Mouse (Mus musculus) heart, embryonic 11.5 days (tissue): ENCODE data around the gene Zmynd10. TPM values are rescaled to one million over a fixed set of nuclear protein-coding genes. Genes with fewer than 3 reads are reported as not detected.
A peak's percentile ranks its signal among the peaks of the same experiment; 100 is the strongest.

ENCODE experiments used
- ATAC-seq: fragments of 200-750 bp; cut with Nextera tagmentation; replicated peaks from 2 replicates; pipeline ENCODE4 v1.8.0; 2017; ENCODE audit warnings: moderate library complexity; ENCODE audit not compliant: insufficient number of reproducible peaks, low FRiP score, low TSS enrichment
- H3K27ac ChIP-seq: fragments of 300-500 bp; sonication (generic); 2 replicates; pipeline ENCODE4 v1.5.1; 2014; ENCODE audit warnings: mild to moderate bottlenecking, low read depth, low read length
- H3K27me3 ChIP-seq: fragments of 300-500 bp; sonication (generic); 2 replicates; pipeline ENCODE4 v1.6.1; 2014; ENCODE audit warnings: mild to moderate bottlenecking, low read length, mixed read lengths; ENCODE audit not compliant: control insufficient read depth, insufficient read depth
- H3K36me3 ChIP-seq: fragments of 300-500 bp; sonication (generic); 2 replicates; pipeline ENCODE4 v1.6.1; 2014; ENCODE audit warnings: mild to moderate bottlenecking, low read length, moderate library complexity, mixed read lengths; ENCODE audit not compliant: control insufficient read depth, insufficient read depth
- H3K4me1 ChIP-seq: fragments of 300-500 bp; sonication (generic); 2 replicates; pipeline ENCODE4 v1.6.1; 2014; ENCODE audit warnings: low read length; ENCODE audit not compliant: control insufficient read depth, insufficient read depth
- H3K4me2 ChIP-seq: fragments of 300-500 bp; sonication (generic); 2 replicates; pipeline ENCODE4 v1.6.1; 2014; ENCODE audit warnings: mild to moderate bottlenecking, moderate library complexity
- H3K4me3 ChIP-seq: fragments of 300-500 bp; sonication (generic); 2 replicates; pipeline ENCODE4 v1.5.1; 2014; ENCODE audit warnings: low read depth, low read length
- H3K9ac ChIP-seq: fragments of 300-500 bp; sonication (generic); 2 replicates; pipeline ENCODE4 v1.6.1; 2014; ENCODE audit warnings: mild to moderate bottlenecking, low read depth, low read length, moderate library complexity
- H3K9me3 ChIP-seq: fragments of 300-500 bp; sonication (generic); replicated peaks from 2 replicates; pipeline ENCODE4 v1.6.1; 2016; ENCODE audit warnings: low read length; ENCODE audit not compliant: control insufficient read depth
- WGBS: fragments of 180-500 bp; shearing (Covaris S2); extraction: QIAGEN DNeasy Blood & Tissue Kit; methylation state at CpG from one replicate; pipeline ENCODE4 v1.1.7; 2014; ENCODE audit not compliant: insufficient replicate concordance; 5-methylcytosine and 5-hydroxymethylcytosine counted together
- polyA plus RNA-seq: library from polyadenylated mRNA; unstranded; fragments of >200 nt; fragmentation: Nextera tagmentation; extraction: Ambion mirVana; gene quantifications from 2 replicates; pipeline ENCODE4 v1.2.1, GENCODE M21; 2014

The Zmynd10 gene
- polyA plus RNA-seq, 1 experiment from 2014 or later, result not detected

- Histone ChIP-seq H3K4me3 (no peak overlapping the region), H3K9ac (no peak overlapping the region), H3K36me3 (no peaks in the 10 kb centered on the region; the same call in 1 of the 2 replicates), H3K9me3 (no peaks in the 10 kb centered on the region), H3K4me2 (no peak overlapping the region; the same call in 1 of the 2 replicates), H3K27ac (no peak overlapping the region), H3K4me1 (no peaks in the 10 kb centered on the region), H3K27me3 (no peaks in the 10 kb centered on the region; the same call in 1 of the 2 replicates)
- ATAC-seq, result no peak; the same call in 1 of the 2 replicates
- 21% methylated on average over 14 of the region's 14 CpGs for WGBS
Observed at GRCm38 (mm10) chr9:107514303-107514955, 32.7 kb upstream of the Zmynd10 start.

- Histone ChIP-seq H3K4me2 (no peak overlapping the region), H3K27me3 (peaks cover 6% of the 10 kb centered on the region), H3K36me3 (no peaks in the 10 kb centered on the region), H3K9ac (no peak overlapping the region), H3K4me3 (no peak overlapping the region), H3K9me3 (no peaks in the 10 kb centered on the region), H3K27ac (no peak overlapping the region), H3K4me1 (0 out of 2 replicates have a peak, but pooled peaks cover 9% of the 10 kb centered on the region)
- no peak for ATAC-seq
- 65% methylated on average over 6 of the region's 6 CpGs for WGBS
Observed at GRCm38 (mm10) chr9:107520331-107520730, 26.8 kb upstream of the Zmynd10 start.

GRCm38 (mm10) chr9:107521190-107521589 is 25.9 kb upstream of the Zmynd10 start:
- no peak for ATAC-seq
- H3K4me1 ChIP-seq, result 0 out of 2 replicates have a peak, but pooled peaks cover 9% of the 10 kb centered on the region
- H3K4me2 ChIP-seq, result no peak overlapping the region
- no peaks in the 10 kb centered on the region for H3K36me3 ChIP-seq
- no peak overlapping the region for H3K9ac ChIP-seq
- H3K27ac ChIP-seq, result no peak overlapping the region
- WGBS, result 52% methylated on average over 5 of the region's 5 CpGs
- peaks cover 14% of the 10 kb centered on the region for H3K27me3 ChIP-seq
- H3K9me3 ChIP-seq, result no peaks in the 10 kb centered on the region
- no peak overlapping the region for H3K4me3 ChIP-seq

GRCm38 (mm10) chr9:107521711-107522399 is 25.2 kb upstream of the Zmynd10 start:
- WGBS, result 32% methylated on average over 25 of the region's 25 CpGs
- ATAC-seq, result peak; percentile 20; the same call in 1 of the 2 replicates
- no peaks in the 10 kb centered on the region for H3K36me3 ChIP-seq
- peak overlapping the region; percentile 49; the same call in 1 of the 2 replicates for H3K9ac ChIP-seq
- H3K4me1 ChIP-seq, result peaks cover 12% of the 10 kb centered on the region; the same call in 1 of the 2 replicates
- peaks cover 21% of the 10 kb centered on the region for H3K27me3 ChIP-seq
- no peak overlapping the region for H3K4me3 ChIP-seq
- peak overlapping the region; percentile 53 for H3K4me2 ChIP-seq
- H3K27ac ChIP-seq, result peak overlapping the region; percentile 24; the same call in 1 of the 2 replicates
- no peaks in the 10 kb centered on the region for H3K9me3 ChIP-seq

DNA sequence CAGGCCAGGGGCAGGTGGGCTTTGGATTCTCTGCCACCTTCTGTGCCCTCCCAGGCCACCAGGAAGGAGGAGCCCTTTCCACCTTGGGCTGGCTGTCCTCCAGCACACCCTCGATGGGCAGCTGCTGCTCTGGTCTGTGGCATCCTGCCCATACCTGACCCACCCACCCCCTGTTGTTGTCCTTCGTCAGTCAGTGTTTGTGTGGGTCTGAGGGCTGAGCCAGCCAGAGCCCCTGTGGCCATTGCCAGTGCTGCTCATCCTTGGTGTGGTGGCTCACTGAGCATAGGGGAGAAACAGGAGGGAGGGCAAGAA is 24.7 kb upstream of the Zmynd10 start:
- 38% methylated on average over 2 of the region's 2 CpGs for WGBS
- Histone ChIP-seq H3K4me2 (peak overlapping the region; percentile 53), H3K4me1 (peaks cover 15% of the 10 kb centered on the region; the same call in 1 of the 2 replicates), H3K36me3 (no peaks in the 10 kb centered on the region), H3K9me3 (no peaks in the 10 kb centered on the region), H3K4me3 (no peak overlapping the region), H3K27me3 (peaks cover 25% of the 10 kb centered on the region), H3K9ac (peak overlapping the region; percentile 49; the same call in 1 of the 2 replicates), H3K27ac (peak overlapping the region; percentile 24; the same call in 1 of the 2 replicates)
- no peak for ATAC-seq

GRCm38 (mm10) chr9:107526198-107527026 is 20.7 kb upstream of the Zmynd10 start:
- no peaks in the 10 kb centered on the region for H3K9me3 ChIP-seq
- H3K4me1 ChIP-seq, result peaks cover 17% of the 10 kb centered on the region; the same call in 1 of the 2 replicates
- H3K27me3 ChIP-seq, result peaks cover 36% of the 10 kb centered on the region
- H3K4me2 ChIP-seq, result peak overlapping the region; percentile 69
- H3K27ac ChIP-seq, result no peak overlapping the region
- 14% methylated on average over 43 of the region's 44 CpGs for WGBS
- H3K4me3 ChIP-seq, result peak overlapping the region; percentile 35
- peak; percentile 67; the same call in 1 of the 2 replicates for ATAC-seq
- no peaks in the 10 kb centered on the region for H3K36me3 ChIP-seq
- H3K9ac ChIP-seq, result no peak overlapping the region

DNA sequence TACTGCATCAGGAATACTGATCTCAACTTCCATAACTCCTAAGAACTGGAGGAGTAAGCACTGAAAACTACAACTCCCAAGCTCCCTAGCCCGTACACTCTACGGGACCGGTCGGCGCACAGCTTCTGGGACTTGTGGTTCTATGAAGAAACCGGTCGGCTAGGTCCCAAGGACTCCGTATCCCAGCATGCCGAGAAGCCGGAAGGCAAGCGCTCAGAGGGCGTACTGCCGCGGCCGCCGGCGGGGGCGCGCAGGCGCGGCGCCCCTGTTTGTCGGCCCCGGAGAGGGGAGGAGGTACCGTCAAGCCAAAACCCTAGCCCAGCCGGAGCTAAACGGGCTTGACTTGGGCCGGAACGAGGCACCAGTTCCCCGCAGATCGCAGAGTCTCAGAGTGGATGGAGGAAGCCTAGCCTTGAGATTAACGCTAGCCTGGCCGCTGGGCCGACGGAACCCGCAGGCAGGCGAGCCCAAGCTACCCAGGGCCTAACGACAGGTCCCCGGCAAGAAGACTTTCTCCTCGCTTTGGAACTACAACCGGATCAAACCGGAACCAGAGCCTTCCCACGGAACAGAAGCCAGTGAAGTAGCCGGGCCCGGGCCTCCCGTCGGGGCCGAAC is 13.2 kb upstream of the Zmynd10 start, which contains the start of gene Tmem115:
TSS of gene Tmem115 (plus strand) at position 155 of the 617 bp plus-strand sequence.
- no peaks in the 10 kb centered on the region for H3K9me3 ChIP-seq
- peak within 1 kb of the TSS; percentile 93 for H3K4me2 ChIP-seq
- WGBS, result 1% methylated on average over 48 of the region's 48 CpGs
- H3K36me3 ChIP-seq, result 0 out of 2 replicates have a peak, but pooled peaks cover 2% of the 10 kb centered on the region
- peak; percentile 94 for ATAC-seq
- peaks cover 25% of the 10 kb centered on the region for H3K4me1 ChIP-seq
- H3K9ac ChIP-seq, result peak within 1 kb of the TSS; percentile 94
- H3K27ac ChIP-seq, result peak within 1 kb of the TSS; percentile 64
- peak within 1 kb of the TSS; percentile 92 for H3K4me3 ChIP-seq
- peaks cover 4% of the 10 kb centered on the region; the same call in 1 of the 2 replicates for H3K27me3 ChIP-seq
